Mouse (Mus musculus) erythroblast, embryonic 14.5 days (primary cell): ENCODE data around the gene Trim42.

Source experiments
- GATA1 ChIP-seq: IDR thresholded peaks from 2 replicates; pipeline ENCODE4 v1.6.1; 2012; ENCODE audit warnings: low read length, inconsistent platforms, mixed read lengths
- TAL1 ChIP-seq: IDR thresholded peaks from 3 replicates; pipeline ENCODE4 v1.6.1; 2012; ENCODE audit warnings: low read length, inconsistent platforms, mixed read lengths

GRCm38 (mm10) chr9:97311614-97312013 lies 58.1 kb downstream of the Trim42 start:
- no peak for TF ChIP-seq GATA1
- TF ChIP-seq TAL1, result no peak
